Mouse (Mus musculus): ENCODE measurements around the gene Gba.

The Gba gene

GRCm38 (mm10) chr3:89182531-89183057 is 20.1 kb upstream of the Gba start:
- no peak for DNase-seq (ENCODE audit: low spot score in 2 of 2)

GRCm38 (mm10) chr3:89183058-89183958 is 19.4 kb upstream of the Gba start, which contains the start of gene Fam189b:
Gene Fam189b (plus strand): TSS chr3:89183143.
- peak; percentile 90 to 92 for DNase-seq (ENCODE audit: low spot score in 2 of 2)

- peak in 1 of 2 experiments; percentile 44 for DNase-seq (ENCODE audit: low spot score in 2 of 2)
Observed at GRCm38 (mm10) chr3:89183959-89184315, 18.8 kb upstream of the Gba start.

- no peak for DNase-seq (ENCODE audit: low spot score in 2 of 2)
Observed at GRCm38 (mm10) chr3:89187197-89187596, 15.5 kb upstream of the Gba start.

- no peak for DNase-seq (ENCODE audit: low spot score in 2 of 2)
Observed at GRCm38 (mm10) chr3:89187690-89188477, 14.8 kb upstream of the Gba start.

- DNase-seq (ENCODE audit: low spot score in 2 of 2): no peak
Observed at GRCm38 (mm10) chr3:89188478-89188875, 14.3 kb upstream of the Gba start.

GRCm38 (mm10) chr3:89190436-89190835 is 12.3 kb upstream of the Gba start:
- no peak for DNase-seq (ENCODE audit: low spot score in 2 of 2)

GRCm38 (mm10) chr3:89193351-89193750 is 9.4 kb upstream of the Gba start:
- DNase-seq (ENCODE audit: low spot score in 2 of 2): no peak

- DNase-seq (ENCODE audit: low spot score in 2 of 2): no peak
Observed at GRCm38 (mm10) chr3:89193853-89194252, 8.9 kb upstream of the Gba start.

GRCm38 (mm10) chr3:89195979-89196877 is 6.5 kb upstream of the Gba start:
- peak; percentile 83 for DNase-seq (ENCODE audit: low spot score in 2 of 2)

GRCm38 (mm10) chr3:89199839-89200238 is 2.9 kb upstream of the Gba start:
- DNase-seq (ENCODE audit: low spot score in 2 of 2): no peak

GRCm38 (mm10) chr3:89203142-89203514 is 400 bp downstream of the Gba start:
- no peak for DNase-seq (ENCODE audit: low spot score in 2 of 2)

GRCm38 (mm10) chr3:89206079-89206478 is 3.4 kb downstream of the Gba start:
- no peak for DNase-seq (ENCODE audit: low spot score in 2 of 2)

GRCm38 (mm10) chr3:89206695-89207094 is 4.0 kb downstream of the Gba start:
- no peak for DNase-seq (ENCODE audit: low spot score in 2 of 2)

GRCm38 (mm10) chr3:89208075-89208657 is 5.4 kb downstream of the Gba start:
- no peak for DNase-seq (ENCODE audit: low spot score in 2 of 2)

GRCm38 (mm10) chr3:89208736-89209135 is 6.0 kb downstream of the Gba start:
- DNase-seq (ENCODE audit: low spot score in 2 of 2): no peak

GRCm38 (mm10) chr3:89209731-89210130 is 7.0 kb downstream of the Gba start:
- DNase-seq (ENCODE audit: low spot score in 2 of 2): no peak

GRCm38 (mm10) chr3:89210162-89210561 is 7.4 kb downstream of the Gba start:
- no peak for DNase-seq (ENCODE audit: low spot score in 2 of 2)

- DNase-seq (ENCODE audit: low spot score in 2 of 2): no peak
Observed at GRCm38 (mm10) chr3:89210731-89211130, 8.0 kb downstream of the Gba start.

- peak; percentile 94 for DNase-seq (ENCODE audit: low spot score in 2 of 2)
Observed at GRCm38 (mm10) chr3:89213803-89214530, 11.2 kb downstream of the Gba start.
